Mouse (Mus musculus): ENCODE measurements around the gene Ndufb6. TPM values are rescaled to one million over a fixed set of nuclear protein-coding genes. Genes with fewer than 3 reads are reported as not detected.

The Ndufb6 gene
- 25.8 TPM for polyA plus RNA-seq (2015; fragmentation: Illumina TruSeq; extraction: RNeasy Lipid Tissue Mini Kit (QIAGEN cat#74804); ENCODE audit: insufficient read depth, low read depth, low replicate concordance)

DNA sequence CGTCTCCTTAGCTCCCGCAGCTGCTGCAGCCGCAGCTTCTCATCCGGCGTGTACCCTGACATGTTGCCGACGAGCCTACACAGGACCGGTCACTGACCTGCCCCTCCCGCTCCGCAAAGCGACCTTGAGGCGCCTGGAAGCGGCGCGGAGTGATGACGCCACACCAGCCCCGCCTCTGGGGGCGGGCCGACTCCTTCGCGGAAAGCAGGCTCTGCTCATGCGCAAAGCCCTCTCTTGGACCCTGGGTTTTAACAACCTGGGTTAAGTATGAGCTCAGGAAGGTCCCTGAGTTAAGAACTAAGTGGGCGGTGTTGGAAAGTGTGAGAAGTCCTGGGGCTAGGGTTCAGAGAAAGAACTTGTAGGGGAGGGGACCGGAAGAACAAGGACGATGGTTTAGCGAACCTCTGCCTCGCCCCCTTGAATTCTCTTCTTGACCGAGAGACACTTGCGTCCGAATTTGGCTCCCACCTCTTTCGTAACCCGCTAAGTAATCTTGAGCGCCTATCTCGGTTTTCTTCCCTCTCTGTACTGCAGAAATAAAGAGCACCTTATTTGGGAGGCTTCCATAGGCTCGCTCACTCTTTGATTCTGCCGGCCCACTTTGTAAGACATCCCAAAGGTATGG, at the start of gene Ndufb6:
Gene Ndufb6, minus strand, starts transcription at position 146 of the 625 bp plus-strand sequence.

DNA sequence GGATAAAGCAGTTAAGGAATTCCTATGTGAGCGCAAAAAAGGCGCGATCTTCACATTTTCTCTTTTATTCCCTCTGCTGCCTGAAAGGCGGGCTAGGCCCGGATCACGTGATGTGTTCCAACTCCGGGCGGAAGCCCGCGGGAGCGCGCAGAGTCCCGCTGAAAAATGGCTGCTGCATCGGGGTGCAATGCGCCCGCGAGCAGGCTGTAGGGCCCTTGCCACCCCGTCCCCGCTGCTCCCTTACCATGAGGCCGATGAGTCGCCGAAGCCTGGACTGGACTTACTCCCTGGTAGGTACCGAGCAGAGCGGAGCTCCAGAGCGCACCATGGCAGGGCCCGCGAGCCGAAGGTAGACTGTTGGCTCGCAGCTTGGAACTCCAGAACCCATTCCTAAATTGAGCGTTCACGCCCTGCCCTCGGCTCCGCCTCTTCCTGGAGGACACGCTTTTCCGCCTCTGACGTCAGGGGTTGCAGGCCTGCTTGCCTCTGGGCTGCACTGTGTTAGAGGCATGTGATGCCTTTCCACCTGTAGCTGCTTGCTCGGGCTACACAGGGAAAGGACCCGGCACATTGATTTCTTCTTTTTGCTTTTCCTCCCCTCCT, 9.7 kb downstream of the Ndufb6 start, which contains the start of the genes Smim27 and Topors:
Gene Smim27, plus strand, starts transcription at position 150 of the 603 bp plus-strand sequence.
Gene Topors, minus strand, starts transcription at position 421 of the 603 bp plus-strand sequence.

DNA sequence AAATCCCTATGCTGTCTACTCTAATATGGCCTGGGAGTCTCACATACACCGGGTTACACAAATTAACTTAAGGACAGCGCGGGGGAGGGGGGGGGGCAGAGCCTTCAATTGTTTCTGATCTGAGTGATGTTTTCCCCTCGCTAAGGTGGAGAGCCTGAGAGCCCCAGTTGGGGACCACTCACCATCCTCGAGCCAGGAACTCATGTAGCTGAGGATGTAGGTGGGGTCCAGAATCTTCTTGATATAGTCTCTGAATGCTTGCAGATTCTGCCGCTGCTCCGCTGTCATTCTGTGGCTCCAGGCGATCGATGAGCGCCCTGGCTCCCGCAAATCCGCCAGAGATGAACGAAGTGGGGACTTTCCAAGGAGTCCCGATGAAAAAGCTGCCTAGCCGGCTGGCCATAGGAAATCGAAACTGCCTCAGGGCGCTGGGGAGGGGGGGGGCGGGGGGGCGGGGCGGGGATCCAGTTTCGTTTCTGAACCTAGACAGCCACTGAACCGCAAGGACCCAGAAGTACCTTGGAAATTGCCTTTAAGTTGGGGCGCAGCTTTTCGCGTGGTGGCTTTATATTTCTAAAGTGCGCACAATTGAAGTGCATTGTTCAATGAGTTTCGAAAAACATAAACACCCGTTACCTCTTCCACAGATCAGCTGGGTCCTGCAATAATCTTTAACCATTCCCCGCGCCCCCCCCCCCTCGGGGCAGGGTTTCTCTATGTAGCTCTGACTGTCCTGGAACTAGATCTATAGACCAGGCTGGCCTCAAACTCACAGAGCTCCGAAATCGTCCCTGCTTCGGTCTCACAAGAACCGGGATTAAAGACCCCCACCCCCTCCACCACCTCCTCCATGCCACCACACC, 39.6 kb downstream of the Ndufb6 start, which contains the start of gene Ddx58:
Gene Ddx58, minus strand, starts transcription at position 420 of the 863 bp plus-strand sequence.

Other genes starting within 250 kb of the Ndufb6 start
- 7.8 TPM for gene Aco1, start 136.3 kb downstream of the Ndufb6 start, polyA plus RNA-seq (2015; fragmentation: Illumina TruSeq; extraction: RNeasy Lipid Tissue Mini Kit (QIAGEN cat#74804); ENCODE audit: insufficient read depth, low read depth, low replicate concordance)
- 10.2 TPM for gene Ddx58, start 39.6 kb downstream of the Ndufb6 start, polyA plus RNA-seq (2015; fragmentation: Illumina TruSeq; extraction: RNeasy Lipid Tissue Mini Kit (QIAGEN cat#74804); ENCODE audit: insufficient read depth, low read depth, low replicate concordance)
- 6.5 TPM for gene Smim27, start 9.8 kb downstream of the Ndufb6 start, polyA plus RNA-seq (2015; fragmentation: Illumina TruSeq; extraction: RNeasy Lipid Tissue Mini Kit (QIAGEN cat#74804); ENCODE audit: insufficient read depth, low read depth, low replicate concordance)
- 4.0 TPM for gene Topors, start 9.6 kb downstream of the Ndufb6 start, polyA plus RNA-seq (2015; fragmentation: Illumina TruSeq; extraction: RNeasy Lipid Tissue Mini Kit (QIAGEN cat#74804); ENCODE audit: insufficient read depth, low read depth, low replicate concordance)
- gene Tmem215, start 192.8 kb upstream of the Ndufb6 start, polyA plus RNA-seq (2015; fragmentation: Illumina TruSeq; extraction: RNeasy Lipid Tissue Mini Kit (QIAGEN cat#74804); ENCODE audit: insufficient read depth, low read depth, low replicate concordance): 5.4 TPM